Mouse (Mus musculus) heart, adult 2 months (tissue): ENCODE measurements around the gene Ppp3ca.

Source experiments
- CTCF ChIP-seq: fragments of 200-600 bp; IDR thresholded peaks from 2 replicates; pipeline ENCODE4 v1.8.1; 2022; ENCODE audit warnings: antibody characterized with exemption, mild to moderate bottlenecking, moderate library complexity
- EP300 ChIP-seq: fragments of 200-500 bp; IDR thresholded peaks from 2 replicates; pipeline ENCODE4 v1.6.1; 2011; ENCODE audit warnings: low read depth, low read length, control low read depth; ENCODE audit not compliant: insufficient read depth
- POLR2A ChIP-seq: fragments of 200-500 bp; IDR thresholded peaks from 2 replicates; pipeline ENCODE4 v1.6.1; 2011; ENCODE audit warnings: mild to moderate bottlenecking, low read depth, low read length, control low read depth; ENCODE audit not compliant: insufficient read depth

DNA sequence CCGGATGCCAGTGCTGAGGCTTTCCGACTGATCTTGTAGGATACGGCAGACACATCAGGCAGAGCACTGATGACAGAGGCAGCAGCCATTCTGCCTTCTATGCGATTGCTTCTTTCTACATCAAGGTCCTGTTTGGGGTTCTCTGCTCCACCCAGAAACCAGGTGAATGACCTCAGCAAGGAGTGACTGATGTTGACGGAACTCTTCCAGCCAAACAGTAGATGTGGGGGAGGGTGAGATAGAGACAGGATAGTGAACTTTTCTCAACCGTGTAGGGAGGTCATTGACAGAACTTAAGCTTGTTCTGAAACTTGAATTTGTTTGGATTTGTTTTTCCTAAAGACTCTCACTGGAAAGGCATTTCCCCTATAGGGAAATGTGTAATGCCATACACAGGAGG lies 142.2 kb downstream of the Ppp3ca start:
- TF ChIP-seq EP300: no peak
- TF ChIP-seq POLR2A: no peak
- no peak for TF ChIP-seq CTCF
